Mouse (Mus musculus) large intestine, adult 2 months (tissue): ENCODE results near the gene Tollip. TPM values are rescaled to one million over a fixed set of nuclear protein-coding genes. Genes with fewer than 3 reads are reported as not detected.

Source experiments
- polyA plus RNA-seq: library from polyadenylated mRNA; depleted of rRNA; stranded (reverse); fragments of >200 nt; gene quantifications from 2 replicates; pipeline ENCODE4 v1.2.3, GENCODE M21; 2012; rRNA removed

The Tollip gene
- polyA plus RNA-seq, 1 experiment = 53.0 TPM

Other genes starting within 250 kb of the Tollip start
- 2,371 and 2,442 TPM in 2 replicates for gene Muc2, start 228.2 kb downstream of the Tollip start, polyA plus RNA-seq
- gene Muc5ac, start 129.5 kb downstream of the Tollip start, polyA plus RNA-seq = 0.03 and 0.15 TPM in 2 replicates
- 0.01 TPM in 1 of 2 replicates, not detected in the other for gene Muc5b, start 79.4 kb downstream of the Tollip start, polyA plus RNA-seq
- gene Brsk2, start 31.2 kb upstream of the Tollip start, polyA plus RNA-seq = 0.62 and 0.82 TPM in 2 replicates
- 52.5 and 62.4 TPM in 2 replicates for gene Mob2, start 142.6 kb upstream of the Tollip start, polyA plus RNA-seq
- gene Dusp8, start 177.3 kb upstream of the Tollip start, polyA plus RNA-seq = 8.1 and 12.5 TPM in 2 replicates
- not detected in 2 replicates for gene Gm45618, start 202.2 kb upstream of the Tollip start, polyA plus RNA-seq
- not detected in 2 replicates for gene Gm39115, start 217.5 kb upstream of the Tollip start, polyA plus RNA-seq
- not detected in 2 replicates for gene Gm45337, start 226.1 kb upstream of the Tollip start, polyA plus RNA-seq
- not detected in 2 replicates for gene Gm29735, start 238.6 kb upstream of the Tollip start, polyA plus RNA-seq
- gene Gm4553, start 247.2 kb upstream of the Tollip start, polyA plus RNA-seq = not detected in 2 replicates